Mouse (Mus musculus): Measurements from ENCODE around the gene Tgfbr3. TPM values are rescaled to one million over a fixed set of nuclear protein-coding genes. Genes with fewer than 3 reads are reported as not detected.

The Tgfbr3 gene
- polyA plus RNA-seq, 1 experiment from 2014 or later = 3.4 TPM

DNA sequence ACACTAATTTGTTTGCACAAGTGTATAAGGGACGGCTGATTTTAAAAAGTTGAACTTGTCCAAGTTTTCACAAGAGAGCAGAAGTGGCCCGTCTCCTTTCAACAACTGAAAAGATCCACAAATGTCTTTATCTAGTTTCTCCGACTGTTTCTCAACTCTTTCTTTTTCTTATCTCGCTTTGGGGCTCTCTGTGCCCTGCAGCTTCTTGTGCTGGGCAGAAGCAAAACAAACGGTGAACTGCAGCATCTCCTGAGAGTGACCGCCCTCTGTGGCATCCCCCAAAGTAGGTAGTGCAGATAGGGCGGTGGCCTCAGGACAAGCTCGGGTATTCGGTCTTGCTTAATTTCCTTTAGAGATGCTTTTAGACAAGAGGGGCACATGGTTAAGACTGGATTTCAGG is 96.3 kb downstream of the Tgfbr3 start:
- no peak for ATAC-seq
- 93% methylated on average over 9 of the region's 9 CpGs for WGBS
- Histone ChIP-seq H3K27me3 (no peaks in the 10 kb centered on the region), H3K36me3 (no peaks in the 10 kb centered on the region), H3K9me3 (no peaks in the 10 kb centered on the region), H3K4me1 (replicated peaks) (peaks cover 5% of the 10 kb centered on the region), H3K4me2 (replicated peaks) (no peak overlapping the region), H3K4me3 (replicated peaks) (no peak overlapping the region), H3K9ac (replicated peaks) (no peak overlapping the region), H3K27ac (no peak overlapping the region)

GRCm38 (mm10) chr5:107192372-107192771 is 97.1 kb downstream of the Tgfbr3 start:
- Histone ChIP-seq H3K4me2 (replicated peaks) (no peak overlapping the region), H3K36me3 (no peaks in the 10 kb centered on the region), H3K4me3 (replicated peaks) (no peak overlapping the region), H3K9me3 (no peaks in the 10 kb centered on the region), H3K9ac (replicated peaks) (no peak overlapping the region), H3K27me3 (no peaks in the 10 kb centered on the region), H3K4me1 (replicated peaks) (peaks cover 5% of the 10 kb centered on the region), H3K27ac (no peak overlapping the region)
- no peak for ATAC-seq
- WGBS = 59% methylated on average over 7 of the region's 7 CpGs

DNA sequence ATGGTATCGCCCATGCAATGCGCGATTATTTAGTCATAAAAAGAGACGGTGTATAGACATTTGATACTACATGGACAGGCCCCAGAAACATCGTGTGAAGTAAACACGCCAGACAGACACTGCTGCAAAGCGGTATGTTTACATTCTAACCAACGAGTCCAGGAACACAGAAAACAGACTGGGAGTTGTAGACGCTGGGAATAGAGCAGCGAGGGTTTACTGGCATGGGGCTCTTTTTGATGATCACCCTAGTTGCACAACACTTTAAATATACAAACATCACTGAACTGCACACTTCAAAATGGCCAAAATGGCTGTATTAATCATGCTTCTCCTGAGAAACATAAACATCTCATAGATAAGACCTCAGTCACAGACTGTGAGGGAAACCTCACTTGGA is 100.9 kb downstream of the Tgfbr3 start:
- H3K4me2 ChIP-seq (replicated peaks) = no peak overlapping the region
- no peak overlapping the region for H3K27ac ChIP-seq
- no peak overlapping the region for H3K4me3 ChIP-seq (replicated peaks)
- H3K4me1 ChIP-seq (replicated peaks) = peaks cover 5% of the 10 kb centered on the region
- H3K9me3 ChIP-seq = no peaks in the 10 kb centered on the region
- H3K9ac ChIP-seq (replicated peaks) = no peak overlapping the region
- no peaks in the 10 kb centered on the region for H3K36me3 ChIP-seq
- no peak for ATAC-seq
- WGBS = 89% methylated on average over 10 of the region's 10 CpGs
- H3K27me3 ChIP-seq = no peaks in the 10 kb centered on the region

DNA sequence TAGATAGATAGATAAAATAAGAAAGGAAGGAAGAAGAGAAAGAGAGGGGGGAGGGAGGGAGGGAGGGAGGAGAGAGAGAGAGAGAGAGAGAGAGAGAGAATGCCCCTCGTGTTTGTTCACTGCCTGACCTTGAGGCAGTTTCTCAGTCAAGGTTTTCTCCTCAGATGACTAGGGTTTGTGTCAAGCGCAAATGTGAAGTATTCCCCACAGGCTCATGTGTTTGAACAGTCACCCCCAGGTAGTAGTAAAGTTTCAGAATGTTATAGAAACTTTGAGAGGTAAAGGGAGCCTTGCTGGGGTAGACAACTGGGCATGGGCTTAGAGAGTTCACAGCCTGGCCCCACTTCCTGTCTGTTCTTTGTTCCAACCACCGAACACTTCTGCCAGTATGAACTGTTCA is 103.2 kb downstream of the Tgfbr3 start:
- no peak overlapping the region for H3K4me2 ChIP-seq (replicated peaks)
- no peak overlapping the region for H3K27ac ChIP-seq
- no peak overlapping the region for H3K4me3 ChIP-seq (replicated peaks)
- H3K27me3 ChIP-seq = no peaks in the 10 kb centered on the region
- no peak overlapping the region for H3K9ac ChIP-seq (replicated peaks)
- no peaks in the 10 kb centered on the region for H3K36me3 ChIP-seq
- no peak for ATAC-seq
- WGBS = 84% methylated on average over 3 of the region's 3 CpGs
- H3K4me1 ChIP-seq (replicated peaks) = no peaks in the 10 kb centered on the region
- no peaks in the 10 kb centered on the region for H3K9me3 ChIP-seq

DNA sequence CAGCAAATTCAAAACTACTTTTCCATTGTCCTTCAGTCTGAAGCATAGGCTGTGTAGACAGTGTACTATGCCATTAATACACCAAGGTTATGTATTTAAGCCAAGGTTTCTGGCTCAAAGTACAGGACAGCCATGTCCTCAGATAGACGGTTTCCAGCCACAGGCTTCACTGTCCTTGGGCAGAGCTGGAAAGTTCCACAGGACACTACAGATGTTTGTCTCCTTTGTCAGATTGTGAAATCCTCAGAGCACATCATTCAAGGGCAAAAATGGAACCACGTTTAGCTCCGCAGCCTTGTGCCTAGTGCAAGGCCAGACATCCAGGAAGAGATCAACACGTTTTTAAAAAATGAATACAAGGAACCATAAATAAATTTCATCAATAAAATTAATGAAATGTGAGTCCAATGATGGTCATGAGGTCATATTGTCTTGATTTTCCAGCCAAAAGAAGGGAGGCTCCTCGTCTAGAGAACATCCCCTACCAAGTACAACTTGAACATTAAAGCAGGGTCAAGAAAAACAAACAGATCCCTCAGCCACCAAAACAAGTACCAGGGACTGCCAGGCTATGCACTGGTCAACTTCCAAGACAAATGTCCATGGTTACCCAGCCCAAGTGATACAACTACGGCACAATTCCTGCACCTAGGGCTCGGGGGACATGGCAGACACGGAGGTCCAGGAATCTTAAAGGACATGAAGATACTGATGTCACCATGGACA is 105.1 kb downstream of the Tgfbr3 start:
- H3K4me1 ChIP-seq (replicated peaks) = no peaks in the 10 kb centered on the region
- no peak overlapping the region for H3K4me3 ChIP-seq (replicated peaks)
- H3K27me3 ChIP-seq = no peaks in the 10 kb centered on the region
- H3K36me3 ChIP-seq = no peaks in the 10 kb centered on the region
- no peak overlapping the region for H3K27ac ChIP-seq
- 89% methylated on average over 8 of the region's 8 CpGs for WGBS
- H3K9ac ChIP-seq (replicated peaks) = no peak overlapping the region
- ATAC-seq = no peak
- H3K9me3 ChIP-seq = no peaks in the 10 kb centered on the region
- no peak overlapping the region for H3K4me2 ChIP-seq (replicated peaks)

DNA sequence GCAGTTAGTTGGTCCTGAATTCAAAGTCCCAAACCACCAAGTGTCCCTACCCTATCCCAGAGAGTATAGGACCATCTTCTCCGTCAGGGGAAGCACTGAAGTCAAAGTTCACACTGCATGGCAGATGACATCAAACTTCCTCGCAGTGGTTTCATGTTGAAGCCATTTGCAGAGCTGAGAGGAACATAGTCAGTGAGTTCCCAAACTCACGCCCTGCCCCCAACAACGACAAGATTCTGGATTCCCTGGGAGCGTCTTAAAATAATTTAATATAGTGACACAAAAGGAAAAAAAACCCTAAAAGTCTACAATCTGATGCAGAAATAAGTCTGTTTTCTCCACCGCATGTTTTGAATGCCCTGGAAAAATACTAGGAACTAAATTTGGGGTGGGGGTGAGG is 105.9 kb downstream of the Tgfbr3 start:
- Histone ChIP-seq H3K27me3 (no peaks in the 10 kb centered on the region), H3K4me2 (replicated peaks) (no peak overlapping the region), H3K4me1 (replicated peaks) (no peaks in the 10 kb centered on the region), H3K9ac (replicated peaks) (no peak overlapping the region), H3K27ac (no peak overlapping the region), H3K9me3 (no peaks in the 10 kb centered on the region), H3K36me3 (no peaks in the 10 kb centered on the region), H3K4me3 (replicated peaks) (no peak overlapping the region)
- 91% methylated on average over 6 of the region's 6 CpGs for WGBS
- ATAC-seq = no peak

DNA sequence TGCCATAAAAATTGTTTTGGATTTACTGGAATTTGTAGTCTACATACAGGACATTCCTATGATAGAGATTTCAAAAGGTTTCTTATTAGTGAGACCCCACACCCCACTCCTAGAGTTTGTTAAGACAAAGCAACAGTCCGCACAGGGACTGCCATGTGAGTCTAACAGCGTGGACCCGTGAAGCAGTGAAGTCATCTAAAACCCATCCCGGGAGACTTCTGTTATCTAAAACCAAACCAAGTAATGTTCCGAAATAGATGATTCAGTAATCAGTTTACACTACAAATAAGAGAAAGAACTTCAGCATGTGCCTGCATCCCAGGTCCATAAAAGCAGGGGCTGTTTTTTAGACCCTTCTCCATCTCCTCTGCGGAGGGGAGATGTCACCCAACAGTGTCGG is 106.7 kb downstream of the Tgfbr3 start:
- 97% methylated on average over 7 of the region's 7 CpGs for WGBS
- Histone ChIP-seq H3K4me1 (replicated peaks) (peaks cover 4% of the 10 kb centered on the region), H3K27ac (no peak overlapping the region), H3K27me3 (no peaks in the 10 kb centered on the region), H3K9me3 (no peaks in the 10 kb centered on the region), H3K4me3 (replicated peaks) (no peak overlapping the region), H3K36me3 (no peaks in the 10 kb centered on the region), H3K9ac (replicated peaks) (no peak overlapping the region), H3K4me2 (replicated peaks) (no peak overlapping the region)
- no peak for ATAC-seq

DNA sequence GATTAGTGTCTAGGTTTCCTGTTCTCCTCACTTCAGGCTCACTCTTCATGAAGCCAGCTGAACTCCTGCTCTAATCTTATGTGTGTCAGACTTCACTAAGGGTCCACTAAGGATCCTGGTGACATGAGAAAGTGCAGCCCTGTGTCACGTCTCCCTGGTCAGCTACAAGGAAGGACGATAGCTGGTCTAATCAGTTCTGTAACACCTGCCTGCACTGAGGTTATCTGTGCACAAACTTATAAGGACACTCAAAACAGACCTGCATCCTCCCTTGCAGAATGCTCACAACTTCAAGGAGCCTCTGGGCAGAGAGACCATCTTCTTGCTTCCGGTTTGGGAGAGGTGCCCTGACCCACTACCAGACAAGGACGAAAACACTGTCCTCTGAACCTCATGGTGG is 107.6 kb downstream of the Tgfbr3 start:
- ATAC-seq = no peak
- no peak overlapping the region for H3K27ac ChIP-seq
- H3K9ac ChIP-seq (replicated peaks) = no peak overlapping the region
- WGBS = 90% methylated on average over 4 of the region's 4 CpGs
- no peaks in the 10 kb centered on the region for H3K9me3 ChIP-seq
- H3K4me3 ChIP-seq (replicated peaks) = no peak overlapping the region
- H3K36me3 ChIP-seq = no peaks in the 10 kb centered on the region
- peaks cover 13% of the 10 kb centered on the region for H3K4me1 ChIP-seq (replicated peaks)
- H3K27me3 ChIP-seq = no peaks in the 10 kb centered on the region
- H3K4me2 ChIP-seq (replicated peaks) = no peak overlapping the region

DNA sequence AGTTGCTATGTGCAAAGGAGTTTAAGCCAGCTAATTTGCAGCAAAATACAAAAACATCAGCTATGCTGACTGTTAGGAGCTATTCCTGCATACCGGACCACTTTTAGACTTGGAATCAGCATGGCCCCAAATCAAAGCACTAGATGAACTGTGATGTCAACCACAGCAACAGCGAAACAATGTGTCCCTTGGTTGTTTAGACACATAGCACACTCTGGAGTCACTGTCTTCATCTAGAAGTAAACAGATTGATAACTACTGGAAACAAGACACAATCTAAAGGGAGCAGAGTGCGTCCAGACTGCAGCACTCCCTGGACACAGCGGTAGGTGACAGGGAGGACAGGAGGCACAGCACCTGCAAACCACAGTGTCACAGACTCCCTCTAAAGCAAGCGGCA is 110.2 kb downstream of the Tgfbr3 start:
- ATAC-seq = no peak
- H3K4me2 ChIP-seq (replicated peaks) = no peak overlapping the region
- H3K36me3 ChIP-seq = no peaks in the 10 kb centered on the region
- no peak overlapping the region for H3K27ac ChIP-seq
- H3K27me3 ChIP-seq = no peaks in the 10 kb centered on the region
- peaks cover 15% of the 10 kb centered on the region for H3K4me1 ChIP-seq (replicated peaks)
- H3K9ac ChIP-seq (replicated peaks) = no peak overlapping the region
- no peaks in the 10 kb centered on the region for H3K9me3 ChIP-seq
- H3K4me3 ChIP-seq (replicated peaks) = no peak overlapping the region
- 87% methylated on average over 5 of the region's 5 CpGs for WGBS

DNA sequence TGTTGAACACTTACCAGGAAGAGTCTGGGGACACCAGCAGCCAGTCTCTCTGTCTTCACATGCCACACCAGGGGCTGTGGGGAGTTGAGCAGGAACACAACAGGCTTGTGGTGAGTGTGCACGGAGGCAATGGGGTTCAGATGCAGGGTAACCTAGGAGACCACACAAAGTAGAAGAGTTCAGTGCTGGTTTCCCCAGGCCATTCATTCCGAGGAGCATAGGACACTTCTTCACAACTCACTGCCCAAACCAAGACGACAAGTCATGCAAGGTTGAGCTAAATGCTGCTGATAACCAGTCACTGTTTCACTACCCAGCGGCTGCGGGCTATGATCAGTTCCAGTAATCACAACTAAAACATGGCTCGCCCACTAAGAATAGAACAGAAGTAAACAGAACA is 111.6 kb downstream of the Tgfbr3 start:
- WGBS = 28% methylated on average over 6 of the region's 6 CpGs

GRCm38 (mm10) chr5:107177248-107177647 is 112.2 kb downstream of the Tgfbr3 start:
- no peak overlapping the region for H3K9ac ChIP-seq (replicated peaks)
- peaks cover 15% of the 10 kb centered on the region for H3K4me1 ChIP-seq (replicated peaks)
- no peak for ATAC-seq
- WGBS = 53% methylated on average over 2 of the region's 2 CpGs
- no peaks in the 10 kb centered on the region for H3K9me3 ChIP-seq
- no peak overlapping the region for H3K27ac ChIP-seq
- H3K4me2 ChIP-seq (replicated peaks) = no peak overlapping the region
- no peaks in the 10 kb centered on the region for H3K36me3 ChIP-seq
- H3K4me3 ChIP-seq (replicated peaks) = no peak overlapping the region
- H3K27me3 ChIP-seq = no peaks in the 10 kb centered on the region

More for the DNA sequence above, 111.6 kb downstream of the Tgfbr3 start:
- H3K27ac ChIP-seq = no peak overlapping the region
- no peaks in the 10 kb centered on the region for H3K27me3 ChIP-seq
- no peak for ATAC-seq
- no peak overlapping the region for H3K4me2 ChIP-seq (replicated peaks)
- no peak overlapping the region for H3K4me3 ChIP-seq (replicated peaks)
- no peaks in the 10 kb centered on the region for H3K9me3 ChIP-seq
- H3K9ac ChIP-seq (replicated peaks) = no peak overlapping the region
- H3K36me3 ChIP-seq = no peaks in the 10 kb centered on the region
- peaks cover 15% of the 10 kb centered on the region for H3K4me1 ChIP-seq (replicated peaks)

- Histone ChIP-seq H3K4me2 (replicated peaks) (no peak overlapping the region), H3K36me3 (no peaks in the 10 kb centered on the region), H3K9ac (replicated peaks) (no peak overlapping the region), H3K4me3 (replicated peaks) (no peak overlapping the region), H3K9me3 (no peaks in the 10 kb centered on the region), H3K27ac (no peak overlapping the region), H3K4me1 (replicated peaks) (peaks cover 15% of the 10 kb centered on the region), H3K27me3 (no peaks in the 10 kb centered on the region)
- no peak for ATAC-seq
- 39% methylated on average over 4 of the region's 4 CpGs for WGBS
Measured at GRCm38 (mm10) chr5:107176796-107177195, 112.6 kb downstream of the Tgfbr3 start.

GRCm38 (mm10) chr5:107176196-107176595 is 113.2 kb downstream of the Tgfbr3 start:
- peaks cover 15% of the 10 kb centered on the region for H3K4me1 ChIP-seq (replicated peaks)
- H3K9ac ChIP-seq (replicated peaks) = no peak overlapping the region
- WGBS = 79% methylated on average over 4 of the region's 4 CpGs

More at GRCm38 (mm10) chr5:107176196-107176595, 113.2 kb downstream of the Tgfbr3 start:
- Histone ChIP-seq H3K27me3 (no peaks in the 10 kb centered on the region), H3K27ac (no peak overlapping the region), H3K4me3 (replicated peaks) (no peak overlapping the region), H3K4me2 (replicated peaks) (no peak overlapping the region), H3K36me3 (no peaks in the 10 kb centered on the region), H3K9me3 (no peaks in the 10 kb centered on the region)
- ATAC-seq = no peak
